Mouse (Mus musculus): ENCODE data around the gene Lysmd3.
"Not testable (repeated sequence)": the region's sequence is repeated elsewhere in the genome, so short reads cannot be mapped to it uniquely, and the experiment has no call there.

GRCm38 (mm10) chr13:81627861-81628260 is 29.6 kb upstream of the Lysmd3 start:
- TF ChIP-seq EP300, POLR2A (IDR thresholded peaks at IDR 0.05; ENCODE audit: insufficient read depth, low read depth, low read length): not testable (repeated sequence)

Data from heart, adult 2 months (tissue).